Mouse (Mus musculus): Measurements from ENCODE around the gene Dlx5. TPM values are rescaled to one million over a fixed set of nuclear protein-coding genes. Genes with fewer than 3 reads are reported as not detected.

Gene Dlx5
- not detected for polyA plus RNA-seq (2014; fragmentation: Illumina TruSeq; extraction: RNeasy Lipid Tissue Mini Kit (QIAGEN cat#74804); ENCODE audit: low read depth, low replicate concordance)

DNA sequence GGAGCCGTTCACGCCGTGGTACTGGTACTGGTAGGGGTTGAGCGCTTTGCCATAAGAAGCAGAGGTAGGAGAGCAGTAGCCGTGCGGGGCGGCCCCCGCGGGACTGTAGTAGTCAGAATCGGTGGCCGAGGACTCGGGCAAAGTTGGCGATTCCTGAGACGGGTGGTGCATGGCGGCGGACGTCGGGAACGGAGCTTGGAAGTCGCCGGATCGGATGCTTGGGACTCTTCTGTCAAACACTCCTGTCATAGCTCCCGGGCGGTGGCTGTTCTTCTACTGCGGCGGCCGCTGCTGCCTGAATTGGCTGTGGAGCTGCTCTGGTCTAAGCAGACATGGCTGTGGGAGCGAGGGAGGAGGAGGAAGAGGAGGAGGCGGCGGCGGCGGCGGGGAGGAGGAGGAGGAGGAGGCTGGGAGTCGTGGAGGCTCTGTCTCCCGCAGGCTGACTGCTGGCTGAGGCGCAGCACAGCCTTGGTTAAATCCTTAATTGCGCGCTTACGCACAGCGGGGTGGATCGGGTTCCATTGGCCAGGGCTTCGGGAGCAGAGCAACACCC is at the start of gene Dlx5:
TSS of gene Dlx5 (minus strand) at position 448 of the 553 bp plus-strand sequence.

DNA sequence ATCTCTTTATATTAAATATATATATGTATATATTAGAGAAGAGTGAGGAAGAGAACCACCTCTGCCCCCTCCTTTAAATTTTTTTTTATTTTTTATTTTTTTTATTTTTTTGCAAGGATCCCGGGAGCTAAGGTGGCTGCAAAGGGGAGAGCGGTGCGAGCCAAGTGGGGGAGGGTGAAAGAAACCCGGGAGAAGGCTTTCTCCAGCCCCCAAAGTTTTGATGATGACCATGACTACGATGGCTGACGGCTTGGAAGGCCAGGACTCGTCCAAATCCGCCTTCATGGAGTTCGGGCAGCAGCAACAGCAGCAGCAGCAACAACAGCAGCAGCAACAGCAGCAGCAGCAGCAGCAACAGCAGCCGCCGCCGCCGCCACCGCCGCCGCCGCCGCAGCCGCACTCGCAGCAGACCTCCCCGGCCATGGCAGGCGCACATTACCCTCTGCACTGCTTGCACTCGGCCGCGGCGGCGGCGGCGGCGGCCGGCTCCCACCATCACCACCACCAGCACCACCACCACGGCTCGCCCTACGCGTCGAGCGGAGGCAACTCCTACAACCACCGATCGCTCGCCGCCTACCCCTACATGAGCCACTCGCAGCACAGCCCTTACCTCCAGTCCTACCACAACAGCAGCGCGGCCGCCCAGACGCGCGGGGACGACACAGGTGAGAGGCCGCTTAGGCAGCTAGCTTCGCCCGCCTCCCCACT is 18.6 kb downstream of the Dlx5 start, which contains the start of gene Dlx6:
TSS of gene Dlx6 (plus strand) at position 175 of the 711 bp plus-strand sequence.

Other genes with a start within 250 kb of the Dlx5 start
- not detected for gene Dlx6, start 18.8 kb downstream of the Dlx5 start, polyA plus RNA-seq (2014; fragmentation: Illumina TruSeq; extraction: RNeasy Lipid Tissue Mini Kit (QIAGEN cat#74804); ENCODE audit: low read depth, low replicate concordance)
- gene Sdhaf3, start 73.9 kb upstream of the Dlx5 start, polyA plus RNA-seq (2014; fragmentation: Illumina TruSeq; extraction: RNeasy Lipid Tissue Mini Kit (QIAGEN cat#74804); ENCODE audit: low read depth, low replicate concordance): 8.8 TPM